Mouse (Mus musculus) lung, adult 2 months (tissue): ENCODE measurements around the gene Ppp2r5c.

Experiments used
- CTCF ChIP-seq: fragments of 200-500 bp; IDR thresholded peaks from 2 replicates; pipeline ENCODE4 v1.5.1; 2011; ENCODE audit warnings: mild to moderate bottlenecking, low read length, control low read depth; ENCODE audit not compliant: insufficient read depth
- POLR2A ChIP-seq: fragments of 200-500 bp; IDR thresholded peaks from 2 replicates; pipeline ENCODE4 v1.6.1; 2011; ENCODE audit warnings: low read depth, mild to moderate bottlenecking, control low read depth, low read length, borderline replicate concordance; ENCODE audit errors: extremely low read depth

DNA sequence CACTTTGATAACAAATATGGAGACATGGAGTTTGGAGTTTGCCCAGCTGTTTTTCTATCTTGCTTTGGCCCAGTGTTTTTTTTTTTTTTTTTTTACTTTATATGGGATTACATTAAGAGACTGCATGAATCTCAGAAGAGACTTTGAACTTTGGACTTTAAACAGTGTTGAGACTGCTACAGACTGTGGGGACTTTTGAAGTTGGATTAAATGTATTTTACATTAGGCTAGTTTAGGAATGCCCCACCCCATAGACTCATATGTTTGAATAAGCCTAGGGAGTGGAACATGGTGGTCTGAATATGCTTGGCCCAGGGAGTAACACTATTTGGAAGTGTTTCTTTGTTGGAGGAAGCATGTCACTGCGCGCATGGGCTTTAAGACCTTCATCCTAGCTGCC lies 4.7 kb upstream of the Ppp2r5c start:
- TF ChIP-seq CTCF (no peak), POLR2A (no peak)
